In the genomic region with DNA sequence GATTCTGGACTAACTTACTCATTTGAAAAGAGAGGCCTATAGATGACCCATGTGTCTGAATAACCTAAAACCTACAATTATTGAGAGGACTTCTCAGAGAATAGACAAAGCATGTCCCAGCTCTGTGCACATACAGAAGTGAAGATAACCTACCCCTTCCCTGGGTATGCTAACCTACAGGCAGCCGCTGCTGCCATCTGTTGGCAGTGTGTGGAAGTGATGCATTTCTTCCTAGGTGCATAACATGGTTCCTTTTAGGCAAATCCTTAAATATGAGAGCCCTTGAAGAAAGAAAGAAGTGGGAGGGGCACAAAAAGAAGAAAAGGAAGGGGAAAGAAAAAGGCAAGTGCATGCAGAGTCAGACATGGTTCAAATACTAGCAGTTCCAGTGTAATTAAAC, we compare ENCODE assay signal across 9 mouse cellular contexts. TPM values are rescaled to one million over a fixed set of nuclear protein-coding genes. Genes with fewer than 3 reads are reported as not detected.
DNase-seq lines count a peak whose midpoint lies in the region; ATAC-seq and TF ChIP-seq lines count a peak whose summit lies in the region.
"Had no signal": no experiment of that assay in that cellular context is flagged by ENCODE, and none has a peak within 500 bp of the region (broad histone marks: within the 10 kb centered on the region; RNA-seq: fewer than 3 reads in every experiment).

No protein-coding gene starts in this region.

- no peaks in the 10 kb centered on the region for H3K4me1 ChIP-seq in forebrain, embryonic 11.5 days (replicated peaks; ENCODE audit: control insufficient read depth, insufficient read depth, low read length)
- H3K4me1 ChIP-seq in forebrain, embryonic 15.5 days, result no peaks in the 10 kb centered on the region
- peaks cover 4 to 13% of the 10 kb centered on the region in 2 experiments for H3K4me1 ChIP-seq in liver, embryonic 14.5 days (replicated peaks; ENCODE audit: control insufficient read depth in 2 of 2, insufficient read depth in 2 of 2, low read length in 1 of 2)

- no peaks in the 10 kb centered on the region for H3K9me3 ChIP-seq in forebrain, embryonic 11.5 days (ENCODE audit: control insufficient read depth, low read length)
- H3K9me3 ChIP-seq in forebrain, embryonic 15.5 days, result no peaks in the 10 kb centered on the region
- no peaks in the 10 kb centered on the region for H3K9me3 ChIP-seq in liver, embryonic 14.5 days (ENCODE audit: control insufficient read depth, low read length)

- peak; percentile 82 for TF ChIP-seq CTCF in liver, embryonic 14.5 days (IDR thresholded peaks at IDR 0.05; ENCODE audit: low read depth)

- 8% methylated on average over 1 of the region's 1 CpGs for WGBS in forebrain, embryonic 11.5 days
- WGBS in forebrain, embryonic 15.5 days, result 4% methylated on average over 1 of the region's 1 CpGs
- WGBS in liver, embryonic 14.5 days (ENCODE audit: insufficient replicate concordance), result 0% methylated on average over 1 of the region's 1 CpGs

- no peaks in the 10 kb centered on the region for H3K36me3 ChIP-seq in forebrain, embryonic 11.5 days (ENCODE audit: control insufficient read depth, insufficient read depth, low read length)
- no peaks in the 10 kb centered on the region for H3K36me3 ChIP-seq in forebrain, embryonic 15.5 days
- H3K36me3 ChIP-seq in liver, embryonic 14.5 days (replicated peaks; ENCODE audit: control insufficient read depth, insufficient read depth, low read depth), result no peaks in the 10 kb centered on the region

- H3K4me3 ChIP-seq in forebrain, embryonic 11.5 days (ENCODE audit: low read depth, low read length), result no peak overlapping the region
- no peak overlapping the region for H3K4me3 ChIP-seq in forebrain, embryonic 15.5 days
- no peak overlapping the region for H3K4me3 ChIP-seq in liver, embryonic 14.5 days (ENCODE audit: insufficient read depth in 1 of 2, low read depth in 2 of 2, low read length in 2 of 2)

- no peak overlapping the region for H3K4me2 ChIP-seq in forebrain, embryonic 11.5 days (ENCODE audit: low read depth, low read length, severe bottlenecking)
- H3K4me2 ChIP-seq in forebrain, embryonic 15.5 days (replicated peaks), result no peak overlapping the region
- H3K4me2 ChIP-seq in liver, embryonic 14.5 days (ENCODE audit: low read depth), result no peak overlapping the region

- no peak overlapping the region for H3K9ac ChIP-seq in forebrain, embryonic 11.5 days (ENCODE audit: low read length)
- H3K9ac ChIP-seq in forebrain, embryonic 15.5 days (replicated peaks), result no peak overlapping the region
- H3K9ac ChIP-seq in liver, embryonic 14.5 days (replicated peaks), result no peak overlapping the region

- no peak for ATAC-seq in forebrain, embryonic 11.5 days (replicated peaks; ENCODE audit: low FRiP score)
- no peak for ATAC-seq in forebrain, embryonic 15.5 days (replicated peaks)
- ATAC-seq in liver, embryonic 14.5 days (ENCODE audit: insufficient read depth), result no peak

- no peak overlapping the region for H3K27ac ChIP-seq in forebrain, embryonic 11.5 days (ENCODE audit: low read depth, low read length)
- H3K27ac ChIP-seq in forebrain, embryonic 15.5 days (replicated peaks), result no peak overlapping the region
- no peak overlapping the region for H3K27ac ChIP-seq in liver, embryonic 14.5 days
- H3K27ac ChIP-seq: macrophage had no signal

- no peak for TF ChIP-seq EP300 in liver, embryonic 14.5 days (IDR thresholded peaks at IDR 0.05; ENCODE audit: low read depth)

- H3K27me3 ChIP-seq in forebrain, embryonic 11.5 days (ENCODE audit: control insufficient read depth, insufficient read depth, low read length), result no peaks in the 10 kb centered on the region
- no peaks in the 10 kb centered on the region for H3K27me3 ChIP-seq in forebrain, embryonic 15.5 days
- no peaks in the 10 kb centered on the region for H3K27me3 ChIP-seq in liver, embryonic 14.5 days (ENCODE audit: control insufficient read depth, insufficient read depth, low read length)

- DNase-seq in forebrain, embryonic 11.5 days (ENCODE audit: low spot score), result peak; percentile 62
- peak; percentile 62 for DNase-seq in A20 (ENCODE audit: low read depth, low spot score)
- peak; percentile 54 for DNase-seq in adrenal gland, postnatal 25 days
- DNase-seq in fibroblast of lung, adult 2 months (ENCODE audit: low read depth), result peak; percentile 12
- DNase-seq in kidney, adult 9 months, result peak; percentile 62
- peak; percentile 13 to 27 (median 20) for DNase-seq in liver, embryonic 14.5 days (ENCODE audit: low read depth in 3 of 3, low spot score in 3 of 3)
- peak; percentile 57 for DNase-seq in right cerebral cortex, postnatal 25 days

RNA-seq across cellular contexts. Expression of a gene that starts 38.8 kb away (rescaled TPM):
- polyA plus RNA-seq in forebrain, embryonic 11.5 days (2014; fragmentation: Nextera tagmentation; extraction: Ambion mirVana), result not detected in 2 replicates
- polyA plus RNA-seq in forebrain, embryonic 15.5 days (2015; fragmentation: Nextera tagmentation; extraction: Ambion mirVana), result not detected in 2 replicates
- not detected in 2 replicates for total RNA-seq in adrenal gland, postnatal 25 days (2021)
- polyA plus RNA-seq in liver, embryonic 14.5 days (2012; rRNA removed), result not detected in 2 replicates
- polyA plus RNA-seq in liver, embryonic 14.5 days (2014; fragmentation: Nextera tagmentation; extraction: Ambion mirVana), result not detected in 2 replicates
- polyA plus RNA-seq: macrophage had no signal

RNA-seq across cellular contexts. Expression of a gene that starts 41.1 kb away (rescaled TPM):
- 8.8 and 9.3 TPM in 2 replicates for polyA plus RNA-seq in forebrain, embryonic 11.5 days (2014; fragmentation: Nextera tagmentation; extraction: Ambion mirVana)
- polyA plus RNA-seq in forebrain, embryonic 15.5 days (2015; fragmentation: Nextera tagmentation; extraction: Ambion mirVana), result 5.2 and 5.7 TPM in 2 replicates
- total RNA-seq in adrenal gland, postnatal 25 days (2021), result 6.9 and 8.1 TPM in 2 replicates
- 1.7 and 2.2 TPM in 2 replicates for polyA plus RNA-seq in liver, embryonic 14.5 days (2012; rRNA removed)
- polyA plus RNA-seq in liver, embryonic 14.5 days (2014; fragmentation: Nextera tagmentation; extraction: Ambion mirVana), result 4.4 and 4.8 TPM in 2 replicates

RNA-seq across cellular contexts. Expression of a gene that starts 41.3 kb away (rescaled TPM):
- 0.84 and 2.5 TPM in 2 replicates for polyA plus RNA-seq in forebrain, embryonic 11.5 days (2014; fragmentation: Nextera tagmentation; extraction: Ambion mirVana)
- 2.0 and 2.1 TPM in 2 replicates for polyA plus RNA-seq in forebrain, embryonic 15.5 days (2015; fragmentation: Nextera tagmentation; extraction: Ambion mirVana)
- 2.7 and 3.7 TPM in 2 replicates for total RNA-seq in adrenal gland, postnatal 25 days (2021)
- polyA plus RNA-seq in liver, embryonic 14.5 days (2012; rRNA removed), result 0.70 and 1.6 TPM in 2 replicates
- polyA plus RNA-seq in liver, embryonic 14.5 days (2014; fragmentation: Nextera tagmentation; extraction: Ambion mirVana), result 1.6 and 1.9 TPM in 2 replicates

Comparison
In these comparisons a context has a peak if more than half of its experiments do, and no peak if none do; other contexts are left out.
1. DNase-seq: peak in every context shown above with its lines; median percentile 62 in forebrain, embryonic 11.5 days; 62 in A20; 62 in kidney, adult 9 months; 57 in right cerebral cortex, postnatal 25 days; 54 in adrenal gland, postnatal 25 days; 20 in liver, embryonic 14.5 days; 12 in fibroblast of lung, adult 2 months.